Mouse (Mus musculus) bone marrow macrophage, adult 2 months (primary cell): ENCODE results near the gene Clint1.

Source experiments
- CTCF ChIP-seq: IDR thresholded peaks from 2 replicates; pipeline ENCODE4 v1.5.1; 2012; ENCODE audit warnings: low read depth, mild to moderate bottlenecking, low read length, moderate library complexity
- POLR2A ChIP-seq: IDR thresholded peaks from 2 replicates; pipeline ENCODE4 v1.6.1; 2012; ENCODE audit warnings: mild to moderate bottlenecking, low read depth, low read length, borderline replicate concordance

DNA sequence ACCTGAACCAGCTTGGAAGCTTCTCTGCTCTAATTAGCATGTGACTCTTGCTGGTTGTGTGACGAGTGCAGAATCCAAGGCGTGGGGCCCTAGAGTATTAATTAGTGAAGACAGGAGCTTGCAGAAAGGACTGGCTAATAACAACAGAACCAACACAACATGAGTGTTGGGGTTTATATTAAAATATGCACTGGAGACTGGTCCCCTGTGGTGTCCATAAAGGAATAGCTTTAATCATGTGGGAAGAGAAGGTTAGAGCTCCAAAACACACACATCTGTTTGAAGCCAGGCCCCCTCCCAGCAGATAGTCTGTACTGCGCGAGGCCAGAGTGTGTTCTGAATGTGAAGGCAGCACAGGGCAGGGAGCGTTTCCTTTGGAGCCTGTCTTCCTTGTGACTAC, 34.7 kb downstream of the Clint1 start:
- TF ChIP-seq POLR2A: no peak
- no peak for TF ChIP-seq CTCF
